Mouse (Mus musculus) adipose tissue, adult 10 weeks (tissue): ENCODE data around the gene 3425401B19Rik. TPM values are rescaled to one million over a fixed set of nuclear protein-coding genes. Genes with fewer than 3 reads are reported as not detected.

Source experiments
- polyA plus RNA-seq: library from polyadenylated mRNA; stranded (reverse); fragments of 350-450 nt; fragmentation: Illumina TruSeq; extraction: RNeasy Lipid Tissue Mini Kit (QIAGEN cat#74804); gene quantifications from one replicate; pipeline ENCODE4 v1.2.3, GENCODE M21; 2014; ENCODE audit warnings: low read depth, low replicate concordance

The 3425401B19Rik gene
- 0.45 TPM for polyA plus RNA-seq

GRCm38 (mm10) chr14:32685124-32685826, at the start of gene 3425401B19Rik:
Gene 3425401B19Rik, minus strand, starts transcription at chr14:32685293.

Other genes with a start within 250 kb of the 3425401B19Rik start
- not detected for gene Slc18a3, start 220.4 kb downstream of the 3425401B19Rik start, polyA plus RNA-seq
- not detected for gene Chat, start 219.3 kb downstream of the 3425401B19Rik start, polyA plus RNA-seq
- gene Ercc6, start 171.8 kb downstream of the 3425401B19Rik start, polyA plus RNA-seq, result 7.7 TPM
- gene Prrxl1, start 85.9 kb downstream of the 3425401B19Rik start, polyA plus RNA-seq, result not detected
- 5.1 TPM for gene Tmem273, start 100.7 kb upstream of the 3425401B19Rik start, polyA plus RNA-seq
- 2.6 TPM for gene Fam170b, start 148.7 kb upstream of the 3425401B19Rik start, polyA plus RNA-seq
- gene Vstm4, start 171.5 kb upstream of the 3425401B19Rik start, polyA plus RNA-seq, result 7.3 TPM